Mouse (Mus musculus) spleen, adult 2 months (tissue): ENCODE measurements around the gene Klk1b4.

Experiments used
- CTCF ChIP-seq: fragments of 200-500 bp; IDR thresholded peaks from 2 replicates; pipeline ENCODE4 v1.5.1; 2011; ENCODE audit warnings: mild to moderate bottlenecking, inconsistent platforms; ENCODE audit not compliant: insufficient read depth, insufficient read length, insufficient replicate concordance; ENCODE audit errors: extremely low read depth
- POLR2A ChIP-seq: fragments of 200-500 bp; IDR thresholded peaks from 2 replicates; pipeline ENCODE4 v1.6.1; 2011; ENCODE audit warnings: low read depth, low read length, inconsistent platforms

GRCm38 (mm10) chr7:44239913-44240312, 32.7 kb downstream of the Klk1b4 start:
- TF ChIP-seq CTCF (no peak), POLR2A (no peak)
